Mouse (Mus musculus) telencephalon, adult 2 months (tissue): ENCODE measurements around the gene Sds.
"Not testable (repeated sequence)": the region's sequence is repeated elsewhere in the genome, so short reads cannot be mapped to it uniquely, and the experiment has no call there.

ENCODE experiments used
- DNase-seq: peaks from one replicate; pipeline ENCODE4 v3.0.0-alpha.2; 2011; ENCODE audit warnings: low read depth, low spot score

Gene Sds

GRCm38 (mm10) chr5:120487844-120488243, 11.5 kb downstream of the Sds start:
- no peak for DNase-seq

- no peak for DNase-seq
Measured at GRCm38 (mm10) chr5:120490679-120491192, 14.4 kb downstream of the Sds start.

GRCm38 (mm10) chr5:120492437-120492836, 16.1 kb downstream of the Sds start:
- no peak for DNase-seq

GRCm38 (mm10) chr5:120493440-120493839, 17.1 kb downstream of the Sds start:
- DNase-seq, result no peak

GRCm38 (mm10) chr5:120493873-120494395, 17.6 kb downstream of the Sds start:
- DNase-seq, result no peak

- DNase-seq, result no peak
Measured at GRCm38 (mm10) chr5:120495064-120495702, 18.9 kb downstream of the Sds start.

GRCm38 (mm10) chr5:120495703-120496226, 19.4 kb downstream of the Sds start:
- DNase-seq, result no peak

GRCm38 (mm10) chr5:120497071-120497470, 20.7 kb downstream of the Sds start:
- DNase-seq, result no peak

GRCm38 (mm10) chr5:120499202-120499601, 22.9 kb downstream of the Sds start:
- DNase-seq, result no peak

GRCm38 (mm10) chr5:120500609-120501008, 24.3 kb downstream of the Sds start:
- not testable (repeated sequence) for DNase-seq

- peak; percentile 29 for DNase-seq
Measured at GRCm38 (mm10) chr5:120502147-120502621, 25.9 kb downstream of the Sds start.

- DNase-seq, result no peak
Measured at GRCm38 (mm10) chr5:120502675-120503143, 26.4 kb downstream of the Sds start.

GRCm38 (mm10) chr5:120503144-120503795, 26.9 kb downstream of the Sds start, which contains the start of gene Plbd2:
Gene Plbd2, minus strand, starts transcription at chr5:120503625.
- DNase-seq, result peak; percentile 45

- no peak for DNase-seq
Measured at GRCm38 (mm10) chr5:120505368-120505767, 29.0 kb downstream of the Sds start.

- DNase-seq, result no peak
Measured at GRCm38 (mm10) chr5:120505781-120506180, 29.5 kb downstream of the Sds start.

- no peak for DNase-seq
Measured at GRCm38 (mm10) chr5:120506490-120506889, 30.2 kb downstream of the Sds start.

GRCm38 (mm10) chr5:120507311-120507710, 31.0 kb downstream of the Sds start:
- DNase-seq, result no peak

GRCm38 (mm10) chr5:120510982-120511642, 34.8 kb downstream of the Sds start, which contains the start of gene Slc8b1:
Gene Slc8b1, plus strand, starts transcription at chr5:120511168.
- peak; percentile 52 for DNase-seq

- no peak for DNase-seq
Measured at GRCm38 (mm10) chr5:120511643-120512220, 35.4 kb downstream of the Sds start.

- DNase-seq, result no peak
Measured at GRCm38 (mm10) chr5:120512911-120513555, 36.7 kb downstream of the Sds start.
